Mouse (Mus musculus) frontal cortex, postnatal 10 days (tissue): ENCODE data around the gene Gm5936.
A peak's percentile ranks its signal among the peaks of the same experiment; 100 is the strongest.
"Not testable (repeated sequence)": the region's sequence is repeated elsewhere in the genome, so short reads cannot be mapped to it uniquely, and the experiment has no call there.

ENCODE experiments used
- DNase-seq, 2 experiments: peaks; one replicate each; pipeline ENCODE4 v3.0.0; 2022; ENCODE audit warnings: low spot score in 2 of 2, mixed read lengths in 1 of 2

Gm5936 gene

DNA sequence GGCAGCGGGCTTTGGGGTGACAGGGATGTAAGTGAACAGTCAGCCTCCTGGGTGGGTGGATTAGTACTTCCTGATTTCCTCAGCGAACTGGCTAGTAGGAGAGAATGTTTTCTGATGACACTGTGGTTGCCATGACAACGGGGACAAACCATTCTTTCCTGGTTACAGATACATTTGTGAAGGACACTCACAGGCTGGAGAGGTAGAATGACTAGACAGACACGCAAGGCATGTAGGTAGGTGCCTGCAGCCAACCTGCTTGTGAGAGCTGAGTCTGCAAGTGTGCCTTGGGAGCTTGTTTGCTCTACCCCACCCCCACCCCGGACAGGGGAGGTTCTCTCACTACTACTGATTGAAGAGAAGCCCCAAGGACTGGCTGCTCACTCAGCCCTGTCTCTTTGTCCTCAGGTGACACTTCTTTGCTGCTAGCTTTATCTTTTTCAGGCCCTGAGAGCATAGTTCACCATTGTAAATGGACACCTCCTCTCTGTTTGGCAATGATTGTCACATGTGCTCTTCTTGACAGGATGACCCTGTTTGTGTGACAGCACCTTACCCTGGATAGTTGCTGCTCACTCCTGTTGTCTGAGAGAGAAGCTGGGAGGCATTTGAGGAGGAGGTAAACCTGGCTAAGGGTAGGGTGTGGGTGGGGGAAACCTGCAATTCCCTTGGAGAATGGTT lies at the start of gene Gm5936:
TSS of gene Gm5936 (plus strand) at position 355 of the 681 bp plus-strand sequence.
- DNase-seq: peak; percentile 7 to 40

DNA sequence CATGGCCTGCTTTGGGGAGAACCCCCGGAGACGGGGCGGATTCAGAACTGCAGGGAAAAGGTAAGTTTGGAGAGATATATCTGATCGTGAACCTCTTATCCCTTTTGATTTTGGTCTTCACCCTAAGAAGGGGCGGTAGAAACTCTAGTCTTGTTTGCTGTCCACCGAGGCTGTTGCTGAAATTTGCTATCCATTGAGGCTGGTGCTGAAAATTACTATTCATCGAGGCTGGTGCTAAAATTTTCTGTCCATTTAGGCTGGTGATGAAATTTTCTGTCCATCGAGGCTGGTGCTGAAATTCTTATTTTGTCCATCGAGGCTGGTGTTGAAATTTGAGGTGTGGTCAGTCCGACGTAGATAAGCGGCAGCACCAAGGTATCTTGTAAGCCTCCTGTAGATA lies 19.1 kb downstream of the Gm5936 start:
- not testable (repeated sequence) for DNase-seq

DNA sequence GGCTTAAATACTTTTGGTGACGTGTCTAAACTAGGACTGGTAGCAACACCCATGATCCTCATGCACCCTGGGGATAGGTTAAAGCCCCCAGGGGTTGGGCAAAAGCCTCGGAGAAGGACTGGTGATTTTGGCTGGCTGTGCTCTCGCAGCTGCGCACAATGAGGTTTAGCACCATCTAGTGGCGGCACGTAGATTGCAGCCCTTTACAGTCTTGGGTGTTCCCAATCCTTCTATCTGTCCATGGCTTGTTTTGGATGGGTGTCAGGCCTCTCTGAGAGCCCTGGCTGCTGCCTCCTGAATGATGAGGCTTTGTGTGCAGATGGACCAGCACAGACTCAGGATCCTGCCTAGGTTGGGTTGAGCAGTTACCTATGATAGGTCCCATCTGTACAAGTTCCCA lies 43.1 kb downstream of the Gm5936 start:
- peak in 1 of 2 experiments; percentile 6 for DNase-seq
